In genomic region chr1:85809256-85809655, GRCm38 (mm10) we compare ENCODE assay signal across 15 mouse cellular contexts. TPM values are rescaled to one million over a fixed set of nuclear protein-coding genes. Genes with fewer than 3 reads are reported as not detected.
DNase-seq lines count a peak whose midpoint lies in the region; ATAC-seq lines count a peak whose summit lies in the region.
"Had no signal": no experiment of that assay in that cellular context is flagged by ENCODE, and none has a peak within 500 bp of the region (broad histone marks: within the 10 kb centered on the region; RNA-seq: fewer than 3 reads in every experiment).

No protein-coding gene starts in this region.

- H3K36me3 ChIP-seq in limb, embryonic 12.5 days: peaks cover 4% of the 10 kb centered on the region; the same call in 1 of the 2 replicates
- H3K36me3 ChIP-seq in limb, embryonic 10.5 days: 0 out of 2 replicates have a peak, but pooled peaks cover 5% of the 10 kb centered on the region
- no peaks in the 10 kb centered on the region for H3K36me3 ChIP-seq in stomach, embryonic 14.5 days (ENCODE audit: control insufficient read depth, insufficient read depth, low read length)
- H3K36me3 ChIP-seq: midbrain, embryonic 12.5 days; neural tube, embryonic 15.5 days had no signal

- H3K4me3 ChIP-seq in limb, embryonic 12.5 days (replicated peaks): no peak overlapping the region
- H3K4me3 ChIP-seq in limb, embryonic 10.5 days: no peak overlapping the region
- H3K4me3 ChIP-seq in stomach, embryonic 14.5 days (ENCODE audit: low read depth, low read length): no peak overlapping the region
- H3K4me3 ChIP-seq: midbrain, embryonic 12.5 days; neural tube, embryonic 15.5 days had no signal

- H3K4me2 ChIP-seq in limb, embryonic 12.5 days: no peak overlapping the region
- no peak overlapping the region for H3K4me2 ChIP-seq in stomach, embryonic 14.5 days (replicated peaks; ENCODE audit: low read depth, low read length)
- H3K4me2 ChIP-seq: midbrain, embryonic 12.5 days; neural tube, embryonic 15.5 days had no signal

- H3K27ac ChIP-seq in limb, embryonic 12.5 days: 0 out of 2 replicates have a peak overlapping the region, but pooled peaks have one; percentile 7
- no peak overlapping the region for H3K27ac ChIP-seq in limb, embryonic 10.5 days
- peak overlapping the region; percentile 17; the same call in 1 of the 2 replicates for H3K27ac ChIP-seq in stomach, embryonic 14.5 days (ENCODE audit: low read length)
- H3K27ac ChIP-seq: kidney, postnatal 0 days; midbrain, embryonic 12.5 days; neural tube, embryonic 15.5 days had no signal

- 83% methylated on average over 4 of the region's 4 CpGs for WGBS in limb, embryonic 12.5 days
- 84% methylated on average over 4 of the region's 4 CpGs for WGBS in limb, embryonic 10.5 days
- WGBS in stomach, embryonic 14.5 days: 59% methylated on average over 4 of the region's 4 CpGs

- ATAC-seq in limb, embryonic 12.5 days (ENCODE audit: insufficient number of reproducible peaks, insufficient read depth, low FRiP score, low TSS enrichment, low read depth): no peak
- peak; percentile 86 for ATAC-seq in granulocyte monocyte progenitor cell, adult 5-6 weeks (replicated peaks; ENCODE audit: poor library complexity, severe bottlenecking)
- no peak for ATAC-seq in stomach, embryonic 14.5 days (ENCODE audit: insufficient number of reproducible peaks, insufficient read depth, low FRiP score, low read depth)

- no peak overlapping the region for H3K9ac ChIP-seq in limb, embryonic 12.5 days (replicated peaks)
- no peak overlapping the region for H3K9ac ChIP-seq in stomach, embryonic 14.5 days (replicated peaks; ENCODE audit: low read depth, low read length)
- H3K9ac ChIP-seq: midbrain, embryonic 12.5 days; neural tube, embryonic 15.5 days had no signal

- no peaks in the 10 kb centered on the region for H3K27me3 ChIP-seq in limb, embryonic 12.5 days
- no peaks in the 10 kb centered on the region for H3K27me3 ChIP-seq in limb, embryonic 10.5 days (ENCODE audit: low read depth, poor library complexity, severe bottlenecking)
- no peaks in the 10 kb centered on the region for H3K27me3 ChIP-seq in stomach, embryonic 14.5 days (ENCODE audit: control insufficient read depth, insufficient read depth, low read length)
- H3K27me3 ChIP-seq: midbrain, embryonic 12.5 days; neural tube, embryonic 15.5 days had no signal

- no peak for DNase-seq in limb, embryonic 10.5 days (ENCODE audit: low spot score)
- peak; percentile 33 for DNase-seq in brain, adult 2 months (ENCODE audit: low read depth, low spot score)
- DNase-seq in spleen, adult 12 weeks (ENCODE audit: low spot score): no peak
- no peak for DNase-seq in gastrocnemius, adult 8-10 months (ENCODE audit: low spot score in 2 of 2)
- DNase-seq: adrenal gland, postnatal 14 days; cerebellum, adult 9-10 months; heart, postnatal 36 days; lung, postnatal 10 days; spleen, adult 18-20 months had no signal

- H3K9me3 ChIP-seq in limb, embryonic 12.5 days: no peaks in the 10 kb centered on the region
- H3K9me3 ChIP-seq in limb, embryonic 10.5 days (replicated peaks): no peaks in the 10 kb centered on the region
- H3K9me3 ChIP-seq in stomach, embryonic 14.5 days (ENCODE audit: control insufficient read depth, low read depth, low read length): no peaks in the 10 kb centered on the region
- H3K9me3 ChIP-seq: midbrain, embryonic 12.5 days; neural tube, embryonic 15.5 days had no signal

- H3K4me1 ChIP-seq in limb, embryonic 12.5 days (replicated peaks): peaks cover 5% of the 10 kb centered on the region; the same call in 1 of the 2 replicates
- no peaks in the 10 kb centered on the region for H3K4me1 ChIP-seq in limb, embryonic 10.5 days
- H3K4me1 ChIP-seq in stomach, embryonic 14.5 days (ENCODE audit: control insufficient read depth, insufficient read depth, low read length): peaks cover 9% of the 10 kb centered on the region

RNA-seq across cellular contexts. Expression of gene Cab39, which starts 16.0 kb away (rescaled TPM):
- 42.5 and 46.3 TPM in 2 replicates for polyA plus RNA-seq in limb, embryonic 12.5 days (2016; fragmentation: Nextera tagmentation; extraction: Ambion mirVana)
- 28.1 and 33.5 TPM in 2 replicates for polyA plus RNA-seq in limb, embryonic 10.5 days (2016; fragmentation: Nextera tagmentation; extraction: Ambion mirVana)
- total RNA-seq in granulocyte monocyte progenitor cell, adult 5-6 weeks (2014; fragmentation: Nextera tagmentation): 76.6 and 78.8 TPM in 2 replicates
- 124 and 141 TPM in 2 replicates for total RNA-seq in granulocyte monocyte progenitor cell, adult 5-6 weeks (2017)
- polyA plus RNA-seq in stomach, embryonic 14.5 days (2014; fragmentation: Nextera tagmentation; extraction: Ambion mirVana): 52.1 and 56.1 TPM in 2 replicates
- total RNA-seq in gastrocnemius, adult 8-10 months (2022): 100 to 1,000 TPM; 177 to 206 (median 195) TPM

RNA-seq across cellular contexts. Expression of gene A630001G21Rik, which starts 30.8 kb away (rescaled TPM):
- 1.0 and 1.2 TPM in 2 replicates for polyA plus RNA-seq in limb, embryonic 12.5 days (2016; fragmentation: Nextera tagmentation; extraction: Ambion mirVana)
- 0.48 and 0.74 TPM in 2 replicates for polyA plus RNA-seq in limb, embryonic 10.5 days (2016; fragmentation: Nextera tagmentation; extraction: Ambion mirVana)
- total RNA-seq in granulocyte monocyte progenitor cell, adult 5-6 weeks (2014; fragmentation: Nextera tagmentation): 105 and 129 TPM in 2 replicates
- total RNA-seq in granulocyte monocyte progenitor cell, adult 5-6 weeks (2017): 77.1 and 79.8 TPM in 2 replicates
- polyA plus RNA-seq in stomach, embryonic 14.5 days (2014; fragmentation: Nextera tagmentation; extraction: Ambion mirVana): 0.91 and 0.97 TPM in 2 replicates
- total RNA-seq in gastrocnemius, adult 8-10 months (2022): not detected
